Mouse (Mus musculus) adrenal gland, postnatal 14 days (tissue): ENCODE results near the gene Arhgap5. TPM values are rescaled to one million over a fixed set of nuclear protein-coding genes. Genes with fewer than 3 reads are reported as not detected.

Experiments used
- DNase-seq: peaks from one replicate; pipeline ENCODE4 v3.0.0; 2021; ENCODE audit warnings: mixed read lengths
- long read RNA-seq, 2 experiments: library from polyadenylated mRNA; stranded (forward); transcript quantifications; one replicate each; pipeline ENCODE4 v2.0.0; 2021
- total RNA-seq: library from RNA; stranded (reverse); gene quantifications from 2 replicates; pipeline ENCODE4 v1.2.3, GENCODE M21; 2021

Gene Arhgap5
- 74.5 and 80.1 TPM in 2 replicates for total RNA-seq
- long read RNA-seq, experiment 1, full-length matches to known transcripts, result 1 of 3 reads
- long read RNA-seq, experiment 1, partial matches to known transcripts, result 1 of 3 reads
- long read RNA-seq, experiment 1, other reads (novel, unspliced or antisense), result 1 of 3 reads
- long read RNA-seq, experiment 2, full-length matches to known transcripts, result 1 of 6 reads
- long read RNA-seq, experiment 2, partial matches to known transcripts, result 0 of 6 reads
- long read RNA-seq, experiment 2, other reads (novel, unspliced or antisense), result 5 of 6 reads

DNA sequence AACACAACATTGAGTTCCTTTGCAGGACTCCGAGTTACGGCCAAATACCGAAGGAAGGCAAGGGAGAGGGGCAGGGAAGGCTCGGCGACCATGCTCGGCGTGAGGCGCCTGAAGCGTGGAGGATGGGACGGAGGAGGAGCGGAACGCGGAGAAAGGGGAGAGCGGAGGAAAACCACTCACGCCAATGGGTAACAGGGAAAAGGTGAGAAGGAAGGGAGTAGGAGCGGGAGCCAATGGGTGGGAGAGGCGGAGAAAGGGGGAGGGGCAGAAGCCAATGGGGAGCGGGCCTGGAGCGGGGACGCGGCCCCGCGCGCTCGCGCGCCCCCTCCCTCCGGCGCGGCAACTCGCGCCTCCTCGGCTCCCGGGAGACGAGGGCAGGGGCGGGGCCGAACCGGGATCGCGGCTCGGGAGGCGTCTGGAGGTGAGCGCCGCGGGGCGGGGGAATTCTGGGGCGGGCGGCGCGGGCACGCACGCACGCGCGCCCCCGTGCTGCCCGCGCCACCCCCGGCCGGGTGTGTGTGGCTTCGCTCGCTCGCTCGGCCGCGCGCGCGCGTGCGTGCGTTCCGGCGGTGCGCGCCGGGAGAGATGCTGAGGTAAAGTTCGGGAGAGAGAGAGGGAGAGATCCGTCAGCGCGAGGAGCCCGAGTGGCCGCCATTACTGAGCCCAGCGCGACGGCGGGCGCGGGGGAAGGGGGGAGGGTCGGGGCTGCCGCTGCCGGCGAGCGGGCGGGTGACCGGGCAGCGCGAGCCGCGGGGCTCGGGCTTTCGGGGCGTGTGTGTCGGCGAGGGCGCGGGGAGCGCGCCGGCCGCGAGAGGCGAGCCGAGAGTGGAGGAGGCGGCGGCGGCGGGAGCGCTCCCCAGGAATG, at the start of gene Arhgap5:
Gene Arhgap5 (plus strand): TSS at position 517 of the 865 bp plus-strand sequence.
- peak; percentile 99 for DNase-seq

DNA sequence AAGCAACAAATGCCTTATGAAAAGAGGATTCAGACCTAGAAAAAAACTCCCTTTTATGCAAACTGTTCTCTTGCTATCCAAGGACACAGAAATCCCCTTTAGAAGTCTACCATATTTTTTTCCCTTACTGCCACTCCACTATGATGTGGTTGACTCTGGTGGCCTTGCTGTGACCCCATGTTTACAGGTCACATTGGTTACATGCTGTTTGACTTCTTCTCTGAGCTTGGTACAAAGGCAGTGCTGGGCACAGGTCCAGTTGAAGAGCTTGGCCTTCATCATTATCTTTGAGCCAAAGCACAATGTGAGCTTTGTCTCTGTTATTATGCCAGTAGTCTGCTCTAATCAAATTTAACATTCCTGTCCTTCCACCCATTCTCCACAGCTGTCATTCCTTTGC, 39.2 kb upstream of the Arhgap5 start:
- peak; percentile 63 for DNase-seq

DNA sequence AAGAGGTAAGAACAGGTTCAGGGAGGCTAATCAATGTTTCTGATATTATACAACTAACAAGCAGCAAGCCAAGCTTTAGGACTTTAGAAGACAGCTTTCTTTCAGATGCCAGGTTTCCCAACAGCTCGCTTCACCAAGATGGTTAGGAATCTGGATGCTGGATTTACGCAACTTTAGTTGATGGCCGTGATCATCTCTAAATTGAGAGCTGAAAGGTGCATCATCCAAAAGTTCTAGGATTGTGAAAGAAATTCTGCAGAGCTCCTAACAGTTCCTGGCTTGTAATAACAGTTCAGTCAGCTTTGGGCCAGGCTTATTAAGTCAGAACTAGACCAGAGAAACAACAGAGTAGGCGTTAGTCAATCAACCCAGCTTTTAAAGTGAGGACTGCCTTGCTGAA, 32.2 kb upstream of the Arhgap5 start:
- no peak for DNase-seq

DNA sequence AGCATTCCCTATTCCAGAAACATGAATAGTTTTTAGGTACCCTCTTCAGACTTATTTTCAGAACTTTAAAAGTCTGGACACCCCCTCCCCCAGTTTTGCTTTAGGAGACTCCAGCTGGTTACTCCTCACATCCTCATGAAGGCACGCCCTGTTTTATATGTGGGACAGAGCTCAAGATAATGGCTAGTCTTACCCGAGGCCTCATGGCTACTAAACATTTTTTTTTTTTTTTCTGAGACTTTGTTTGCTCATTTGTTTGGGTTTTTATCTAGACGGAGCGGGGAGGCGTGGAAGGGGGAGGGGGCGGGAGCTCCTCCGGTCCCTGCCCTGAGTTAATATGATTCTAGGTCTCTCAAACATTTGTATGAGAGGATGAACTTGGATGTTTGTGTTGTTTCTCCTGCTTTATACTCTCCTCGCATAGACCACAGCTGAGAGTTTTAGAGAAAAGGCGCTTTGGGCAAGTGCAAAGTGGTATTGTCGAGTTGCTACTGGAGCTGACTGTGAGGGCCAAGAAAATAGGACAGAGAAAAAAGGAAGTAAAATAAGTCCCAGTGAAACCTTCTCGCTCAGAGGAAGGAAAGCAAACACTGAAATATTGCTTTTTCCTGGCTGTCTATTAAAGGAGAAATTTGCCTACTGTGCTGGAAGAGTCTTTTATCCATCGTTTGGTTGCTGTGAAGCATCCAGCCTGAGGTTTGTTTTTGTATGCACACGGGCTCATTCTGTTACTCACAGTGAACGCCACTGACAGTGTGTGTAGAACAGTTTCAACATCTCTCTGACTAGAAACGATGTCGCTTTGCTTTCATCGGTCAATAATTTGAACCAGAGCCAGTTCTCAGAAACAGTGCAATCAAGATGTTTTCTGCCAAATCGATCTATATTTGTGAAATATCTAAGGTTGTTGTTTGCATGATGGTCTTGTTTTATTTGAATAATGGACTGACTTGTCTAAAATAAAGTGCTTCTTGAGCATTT, 29.5 kb upstream of the Arhgap5 start:
- DNase-seq, result no peak

DNA sequence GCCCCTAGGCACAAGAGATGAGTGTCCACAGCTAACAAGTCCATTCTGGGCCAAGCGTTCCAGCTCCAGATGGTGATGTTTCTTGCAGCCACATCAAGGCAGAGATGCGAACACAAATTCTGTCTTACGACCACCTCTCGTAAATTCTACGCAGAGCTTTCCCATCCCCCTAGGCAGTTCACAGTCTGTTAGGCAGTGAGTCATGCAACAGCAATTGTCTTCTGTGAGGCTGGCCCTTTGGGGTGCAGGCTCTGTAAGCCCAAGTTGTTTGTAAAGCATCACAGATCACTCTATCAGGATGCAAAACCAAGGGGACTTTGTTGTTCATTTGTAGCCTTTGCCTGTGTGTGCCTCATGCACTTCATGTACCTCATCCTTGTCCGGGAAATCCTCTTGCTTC, 27.7 kb upstream of the Arhgap5 start:
- DNase-seq, result no peak

DNA sequence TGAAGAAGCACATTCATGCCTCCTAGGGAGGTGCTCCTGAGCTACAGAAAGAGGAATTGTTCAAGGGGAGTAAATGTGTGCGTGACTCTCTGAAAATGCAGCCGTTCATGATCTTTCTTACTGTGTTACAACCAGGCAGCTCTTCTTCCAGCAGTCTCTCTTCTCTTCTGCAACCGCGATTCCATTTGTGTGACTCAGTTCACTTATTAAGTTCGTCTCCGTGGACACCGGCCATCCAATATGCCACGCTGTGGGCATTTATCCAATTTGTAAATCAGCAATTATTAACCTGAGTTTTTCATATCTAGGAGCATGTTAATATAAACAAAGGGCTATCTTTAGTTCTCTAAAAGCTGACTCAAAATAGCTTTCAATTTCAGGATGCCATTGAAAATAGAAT, 25.2 kb upstream of the Arhgap5 start:
- no peak for DNase-seq

DNA sequence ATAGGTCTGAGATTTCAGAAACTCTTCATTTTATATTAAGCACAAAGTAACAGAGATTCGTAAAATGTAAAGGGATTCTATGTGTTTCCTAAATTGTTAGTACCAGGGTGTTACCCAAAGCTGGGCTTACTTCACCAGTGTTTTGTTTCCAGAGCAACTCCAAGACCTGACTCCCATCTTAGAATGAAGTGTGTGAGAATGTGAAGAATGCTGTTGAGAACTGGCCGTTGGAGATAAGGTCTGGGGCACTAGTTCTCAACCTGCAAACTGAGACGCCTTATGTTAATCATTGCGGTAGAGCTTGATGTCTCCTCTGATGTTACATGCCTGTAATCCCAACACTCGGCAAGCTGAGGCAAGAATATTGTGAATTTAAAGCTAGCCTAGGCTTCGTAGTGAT, 24.4 kb upstream of the Arhgap5 start:
- no peak for DNase-seq

DNA sequence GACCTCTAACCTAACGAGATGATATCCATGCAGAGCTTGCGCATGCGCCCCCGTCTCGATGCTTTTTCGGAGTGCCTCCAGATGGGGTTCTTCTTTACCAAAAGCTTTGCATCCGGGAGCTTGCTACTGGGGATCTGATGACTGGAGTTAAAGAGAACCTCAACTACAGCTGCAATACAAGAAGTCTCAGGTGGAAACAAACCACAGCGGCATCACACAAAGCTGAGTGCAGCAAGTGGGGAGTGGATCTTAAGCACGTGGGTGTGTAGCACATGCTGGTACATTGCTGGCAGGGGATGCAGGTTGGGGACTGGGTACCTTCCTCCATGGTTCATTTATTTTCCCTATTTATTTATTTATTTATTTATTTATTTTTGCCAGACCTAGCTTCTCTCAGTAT, 22.9 kb upstream of the Arhgap5 start:
- no peak for DNase-seq

DNA sequence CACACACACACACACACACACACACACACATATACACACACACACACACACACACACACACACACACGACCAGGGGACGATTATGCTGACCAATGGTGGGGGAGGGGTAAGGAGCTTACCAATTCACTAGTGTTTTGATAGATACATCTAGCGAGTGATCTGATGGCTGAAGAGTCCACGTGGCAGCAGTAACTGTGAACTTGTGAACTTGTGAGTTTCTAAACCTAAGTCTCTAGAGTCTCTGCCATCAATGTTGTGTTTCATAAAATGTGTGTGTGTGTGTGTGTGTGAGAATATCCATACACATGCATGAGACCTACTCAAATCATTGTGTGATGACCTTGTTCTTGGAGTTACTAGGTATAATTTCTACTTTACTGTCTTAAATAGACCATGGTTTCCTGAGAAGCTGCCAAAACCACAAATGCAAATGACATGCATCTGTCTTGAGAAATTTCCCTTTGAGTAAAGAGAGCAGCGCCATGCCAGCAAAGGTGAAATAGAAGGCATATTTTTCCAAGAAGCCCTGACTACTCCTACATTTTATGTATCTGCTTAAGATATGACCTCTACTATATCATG, 21.7 kb upstream of the Arhgap5 start:
- no peak for DNase-seq

DNA sequence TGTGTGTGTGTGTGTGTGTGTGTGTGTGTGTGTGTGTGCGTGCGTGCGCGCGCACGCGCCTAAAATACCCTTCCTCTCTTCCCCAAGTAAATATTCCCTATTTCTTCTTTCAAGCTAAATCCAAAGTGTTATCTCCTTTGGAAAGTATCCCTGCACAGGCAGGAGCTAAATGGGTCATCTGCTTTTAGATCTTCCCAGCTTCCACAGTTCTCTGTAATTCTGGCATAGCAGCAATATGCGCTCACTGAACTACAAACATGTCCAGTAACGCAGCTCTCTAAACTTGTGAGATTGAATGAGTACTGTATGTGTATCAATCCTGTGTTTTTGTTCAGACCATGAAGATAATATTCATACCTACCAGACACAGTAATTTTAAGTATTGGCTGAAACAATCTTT, 20.6 kb upstream of the Arhgap5 start:
- DNase-seq, result no peak

DNA sequence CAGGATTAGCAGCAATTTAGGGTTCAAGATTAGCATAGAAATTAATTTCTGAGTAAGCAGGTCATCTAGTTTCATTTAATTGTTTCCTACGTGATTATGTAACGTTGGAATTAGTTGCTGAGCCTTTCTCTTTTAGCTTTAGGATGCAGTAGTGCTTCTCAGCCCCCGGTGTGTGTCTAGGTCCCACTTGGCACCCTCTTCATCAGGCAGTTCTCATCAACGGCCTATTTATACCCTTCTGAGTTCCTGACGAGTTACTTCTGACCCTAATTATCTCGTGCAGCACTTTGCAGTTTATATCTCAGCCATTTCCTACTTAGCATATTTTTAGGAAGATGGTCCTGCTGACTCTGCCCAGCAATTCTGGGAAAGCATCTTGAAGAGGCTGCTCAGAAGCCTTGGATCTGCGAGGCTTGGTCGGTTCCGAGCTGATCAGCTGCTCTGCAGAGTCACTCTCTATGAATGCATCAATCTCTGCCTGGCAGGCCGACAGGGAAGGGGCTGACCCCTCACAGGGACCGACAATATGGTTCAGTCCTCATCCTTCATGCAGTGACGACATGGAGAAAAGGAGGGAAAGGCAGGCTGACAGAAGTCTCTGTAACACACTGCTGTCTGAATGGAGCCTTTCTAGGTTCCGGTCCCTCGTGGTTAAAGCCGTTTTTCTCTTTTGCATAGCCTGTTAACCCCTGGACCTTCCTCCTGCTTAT, 15.4 kb upstream of the Arhgap5 start:
- no peak for DNase-seq

DNA sequence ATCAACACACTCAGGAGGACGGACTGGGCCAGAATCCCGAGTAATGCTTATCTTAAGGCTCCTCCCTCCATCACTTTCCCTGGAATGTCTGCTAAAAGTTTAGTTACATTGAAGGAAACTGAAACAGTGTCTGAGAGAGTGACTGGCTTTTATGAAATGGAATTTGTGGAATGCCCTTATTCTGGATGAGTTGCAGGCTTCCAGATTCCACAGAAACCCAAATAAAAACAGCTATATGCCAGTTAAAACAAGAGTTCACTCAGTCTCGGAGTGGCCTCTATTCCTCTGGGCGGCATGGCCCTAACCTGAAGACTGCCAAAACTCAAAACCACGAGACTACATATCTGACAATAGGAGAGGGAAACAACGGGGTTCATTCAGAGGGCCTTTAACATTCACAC, 10.5 kb upstream of the Arhgap5 start:
- DNase-seq, result no peak

DNA sequence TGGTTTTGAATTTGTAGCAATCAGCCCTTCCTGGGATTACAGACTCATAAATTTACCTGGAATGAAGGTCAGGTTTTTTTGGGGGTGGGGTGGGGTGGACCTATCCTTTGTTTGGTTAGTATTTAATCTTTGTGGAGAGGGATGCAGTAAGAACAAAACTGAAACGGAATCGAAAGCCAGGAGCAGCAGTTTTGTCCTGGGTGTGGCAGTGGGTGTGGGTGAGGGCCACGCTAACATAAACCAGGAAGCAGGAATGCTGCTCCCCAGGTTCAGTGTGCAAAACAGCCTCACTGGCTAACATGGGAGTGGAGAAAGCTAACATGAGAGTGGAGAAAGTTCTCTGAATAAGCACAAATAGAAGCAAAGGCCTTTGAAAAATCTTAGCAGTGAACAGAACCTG, 6.6 kb upstream of the Arhgap5 start:
- DNase-seq, result no peak

DNA sequence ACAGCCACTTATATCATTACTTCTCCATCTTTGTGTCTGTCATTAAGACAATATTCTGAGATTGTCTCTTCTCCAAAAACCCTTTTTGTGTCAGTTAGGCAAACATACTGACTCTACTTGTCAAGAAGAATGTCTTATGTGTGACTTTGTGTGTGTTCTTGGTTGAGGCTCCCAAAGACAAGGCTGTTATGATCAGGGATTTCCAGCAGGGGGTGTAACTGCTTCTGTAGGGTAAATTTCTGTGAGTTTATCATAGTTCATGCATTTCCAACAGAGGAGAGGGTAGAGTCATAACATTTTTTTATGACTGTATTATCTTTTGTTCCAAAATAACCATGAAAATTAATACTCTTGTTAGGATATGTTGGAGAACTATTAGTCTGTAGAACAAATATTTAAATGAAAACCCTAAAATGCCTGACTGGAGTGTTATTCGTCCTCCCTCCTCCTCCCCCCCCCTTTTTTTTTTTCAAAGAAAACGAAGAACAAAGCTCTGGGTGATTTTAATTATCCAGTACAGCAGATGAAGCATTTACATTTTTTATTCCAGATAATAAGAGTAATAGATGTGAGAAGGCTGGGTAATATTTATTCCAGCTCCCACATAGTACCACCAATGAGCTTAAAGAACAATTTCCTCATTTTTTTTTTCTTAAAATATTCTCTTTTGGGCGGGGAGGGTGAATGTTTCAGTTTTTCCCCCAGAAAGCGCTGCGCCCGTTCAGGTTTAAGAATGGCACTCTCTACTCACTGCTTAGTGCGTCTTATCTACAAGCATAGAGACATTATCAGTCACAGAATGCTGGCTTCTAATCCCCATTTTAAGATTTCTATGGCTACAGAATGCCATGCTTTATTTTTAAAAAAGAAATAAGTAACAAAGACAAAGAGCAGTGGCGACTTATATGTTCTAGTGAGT, 2.6 kb upstream of the Arhgap5 start:
- peak; percentile 36 for DNase-seq

DNA sequence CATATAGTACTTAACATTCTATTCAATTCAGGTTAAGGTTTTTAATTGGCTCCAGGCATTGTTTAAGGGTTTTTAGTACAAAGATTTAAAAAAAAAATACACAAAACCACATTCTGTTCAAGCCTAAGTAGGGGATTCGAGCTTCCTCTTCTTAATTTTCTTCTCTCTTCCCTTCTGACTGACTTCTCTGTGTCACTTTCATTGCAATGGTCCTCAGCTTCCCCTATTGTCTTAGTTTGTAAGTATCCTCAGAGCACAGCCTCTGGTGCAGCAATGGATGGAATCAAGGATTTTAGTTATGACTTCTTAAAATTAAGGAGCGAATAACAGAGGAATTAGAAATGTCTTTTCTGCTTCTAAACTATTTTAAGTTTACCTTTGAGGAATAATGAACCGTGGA, 1.6 kb upstream of the Arhgap5 start:
- DNase-seq, result no peak

DNA sequence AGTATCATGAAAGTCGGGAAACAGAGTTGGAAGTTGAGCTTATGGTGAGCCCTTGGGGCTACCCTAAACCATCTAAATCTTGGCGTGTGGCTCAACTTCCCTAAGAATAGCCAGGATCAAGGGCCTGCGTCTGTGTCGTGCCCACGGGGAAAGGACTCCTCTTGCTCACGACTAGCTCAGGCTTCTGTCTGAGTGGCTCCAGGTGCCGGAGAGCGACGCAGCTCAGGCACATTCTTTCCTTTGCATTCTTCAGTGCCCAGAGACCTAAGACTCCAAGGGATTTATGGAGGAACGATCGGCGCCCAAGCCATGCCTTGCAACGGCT, 679 bp upstream of the Arhgap5 start:
- no peak for DNase-seq

DNA sequence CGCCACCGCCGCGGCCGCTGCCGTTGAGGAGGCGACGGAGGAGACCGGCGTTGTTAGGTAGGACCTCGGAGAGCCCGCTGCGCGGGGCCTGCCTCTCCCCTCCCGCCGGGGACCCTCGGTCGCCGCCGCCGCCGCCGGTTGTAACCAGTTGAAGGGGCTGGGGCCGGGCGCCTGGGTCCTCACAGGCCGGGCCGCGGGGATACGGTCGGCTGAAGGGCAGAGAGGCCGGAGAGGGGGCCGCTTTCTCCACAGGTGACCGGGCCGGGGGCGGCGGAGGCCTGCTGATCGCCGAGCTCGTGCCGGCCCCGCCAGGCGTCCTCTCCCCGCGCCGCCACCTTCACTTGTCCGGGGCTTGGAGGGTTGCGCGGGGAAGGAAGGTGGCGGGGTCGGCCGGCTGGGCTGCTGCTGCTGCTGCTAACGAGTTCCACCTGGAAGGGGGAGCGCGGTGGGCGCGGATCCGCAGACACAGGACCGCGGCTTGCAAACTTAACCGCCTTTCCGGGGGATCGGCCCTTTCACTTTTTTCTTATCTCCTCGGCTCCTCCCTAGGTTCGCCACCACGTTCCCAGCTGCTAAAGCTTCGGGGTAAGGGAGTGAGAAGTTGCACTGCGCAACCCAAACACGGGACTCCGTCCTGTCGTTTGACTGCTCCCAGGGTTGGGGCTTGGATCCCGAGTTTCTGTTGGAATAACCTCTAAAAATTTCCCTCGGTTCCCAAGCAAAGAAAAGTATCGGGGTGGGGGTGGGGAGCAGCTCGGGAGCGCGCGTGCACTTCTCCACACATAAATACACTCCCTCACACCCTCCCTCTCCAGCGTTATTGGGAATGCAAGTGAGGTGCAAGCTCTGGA, 784 bp downstream of the Arhgap5 start:
- peak; percentile 72 for DNase-seq

DNA sequence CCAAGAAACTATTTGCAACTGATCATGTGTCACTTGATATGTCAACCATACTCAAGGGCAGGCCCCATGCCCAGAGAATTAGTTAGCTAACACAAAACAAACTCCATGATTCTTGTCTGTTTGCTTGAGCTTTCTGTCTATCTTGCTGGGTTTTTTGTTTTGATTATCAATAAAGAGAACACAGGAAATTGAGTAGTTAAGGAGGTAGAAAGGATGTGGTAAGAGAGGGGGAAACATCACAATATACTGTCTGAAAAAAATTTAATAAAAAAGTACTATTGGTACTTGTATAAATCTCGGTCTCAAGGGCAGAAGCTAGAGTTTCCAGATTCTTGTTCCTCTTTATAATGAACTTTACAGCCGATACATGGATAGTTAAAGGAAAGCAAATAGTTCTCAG, 20.9 kb downstream of the Arhgap5 start:
- peak; percentile 7 for DNase-seq

DNA sequence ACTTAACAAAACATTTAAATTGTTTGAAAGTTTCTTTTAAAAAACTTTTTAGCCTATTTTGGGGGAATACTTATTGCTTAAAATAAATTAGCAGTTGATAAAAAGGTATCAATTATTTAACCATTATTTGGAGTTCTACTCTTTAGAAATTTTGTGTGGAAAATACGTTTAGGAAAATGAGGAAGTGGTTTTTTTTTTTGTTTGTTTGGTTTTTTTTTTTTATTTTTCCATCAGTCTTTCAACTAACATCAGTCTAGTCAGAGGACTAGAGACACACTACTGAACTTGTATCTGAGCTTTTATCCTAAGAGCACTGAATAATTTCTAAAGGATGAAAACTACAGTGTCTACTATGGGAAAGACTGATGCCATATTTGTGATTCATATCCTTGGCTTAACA, 21.7 kb downstream of the Arhgap5 start:
- no peak for DNase-seq

DNA sequence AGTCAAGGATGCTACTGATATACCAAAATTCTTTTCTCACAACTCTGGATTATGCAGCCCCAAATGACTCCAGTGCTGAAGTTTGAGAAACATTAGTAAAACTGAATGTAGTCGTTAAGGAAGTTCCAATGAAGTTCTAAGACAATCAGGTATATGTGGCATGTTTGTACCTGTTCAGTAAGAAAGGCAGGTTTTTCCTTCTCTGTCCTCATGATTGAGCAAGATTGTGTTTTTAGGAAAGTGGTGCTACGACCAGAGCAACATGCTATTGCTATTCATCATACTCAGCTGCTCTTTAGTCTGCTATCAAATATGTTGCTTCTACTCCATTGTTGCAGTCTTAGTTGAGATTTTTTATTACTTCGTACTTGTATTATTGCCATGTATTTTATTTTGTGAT, 26.0 kb downstream of the Arhgap5 start:
- no peak for DNase-seq
